Mouse (Mus musculus): ENCODE data around the gene Idh1.
"Not testable (repeated sequence)": the region's sequence is repeated elsewhere in the genome, so short reads cannot be mapped to it uniquely, and the experiment has no call there.

- TF ChIP-seq CTCF, EP300 (IDR thresholded peaks at IDR 0.05; ENCODE audit: low read depth): not testable (repeated sequence)
Measured at GRCm38 (mm10) chr1:65229768-65230167, 43.5 kb upstream of the Idh1 start.
